Mouse (Mus musculus) lung, embryonic 15.5 days (tissue): Measurements from ENCODE around the gene Trim17. TPM values are rescaled to one million over a fixed set of nuclear protein-coding genes. Genes with fewer than 3 reads are reported as not detected.

Experiments used
- ATAC-seq: fragments of 200-750 bp; cut with Nextera tagmentation; 2 replicates; pipeline ENCODE4 v1.8.0; 2017; ENCODE audit warnings: moderate number of reproducible peaks, borderline replicate concordance; ENCODE audit not compliant: low FRiP score, low TSS enrichment; ENCODE audit errors: extremely low read depth
- H3K27ac ChIP-seq: fragments of 300-500 bp; sonication (generic); 2 replicates; pipeline ENCODE4 v1.5.1; 2015; ENCODE audit warnings: moderate library complexity, mild to moderate bottlenecking, inconsistent platforms
- H3K27me3 ChIP-seq: fragments of 300-500 bp; sonication (generic); 2 replicates; pipeline ENCODE4 v1.6.1; 2015; ENCODE audit warnings: inconsistent platforms
- H3K36me3 ChIP-seq: fragments of 300-500 bp; sonication (generic); 2 replicates; pipeline ENCODE4 v1.6.1; 2015; ENCODE audit warnings: inconsistent platforms
- H3K4me1 ChIP-seq: fragments of 300-500 bp; sonication (generic); 2 replicates; pipeline ENCODE4 v1.6.1; 2015; ENCODE audit warnings: inconsistent platforms
- H3K4me2 ChIP-seq: fragments of 300-500 bp; sonication (generic); 2 replicates; pipeline ENCODE4 v1.6.1; 2015; ENCODE audit warnings: inconsistent platforms, mild to moderate bottlenecking, moderate library complexity
- H3K4me3 ChIP-seq: fragments of 300-500 bp; sonication (generic); 2 replicates; pipeline ENCODE4 v1.5.1; 2015; ENCODE audit warnings: mild to moderate bottlenecking, inconsistent platforms
- H3K9ac ChIP-seq: fragments of 300-500 bp; sonication (generic); 2 replicates; pipeline ENCODE4 v1.6.1; 2015; ENCODE audit warnings: inconsistent platforms
- H3K9me3 ChIP-seq: fragments of 300-500 bp; sonication (generic); 2 replicates; pipeline ENCODE4 v1.6.1; 2016; ENCODE audit warnings: inconsistent platforms
- WGBS: fragments of 180-500 bp; shearing (Covaris S2); methylation state at CpG from one replicate; pipeline ENCODE4 v1.1.7; 2015; 5-methylcytosine and 5-hydroxymethylcytosine counted together
- polyA plus RNA-seq: library from polyadenylated mRNA; unstranded; fragments of >200 nt; fragmentation: Nextera tagmentation; extraction: Ambion mirVana; gene quantifications from 2 replicates; pipeline ENCODE4 v1.2.1, GENCODE M21; 2015

Trim17 gene
- polyA plus RNA-seq, 1 experiment from 2014 or later = 0.39 TPM

GRCm38 (mm10) chr11:58959186-58959825 is 4.8 kb downstream of the Trim17 start:
- ATAC-seq = no peak
- Histone ChIP-seq H3K36me3 (peaks cover 5% of the 10 kb centered on the region; the same call in 1 of the 2 replicates), H3K4me3 (peak overlapping the region; percentile 51), H3K9me3 (peaks cover 2% of the 10 kb centered on the region; the same call in 1 of the 2 replicates), H3K4me2 (peak overlapping the region; percentile 88), H3K27me3 (peaks cover 33% of the 10 kb centered on the region), H3K27ac (no peak overlapping the region), H3K4me1 (peaks cover 24% of the 10 kb centered on the region), H3K9ac (no peak overlapping the region; the same call in 1 of the 2 replicates)
- 33% methylated on average over 15 of the region's 15 CpGs for WGBS

GRCm38 (mm10) chr11:58959921-58960465 is 5.5 kb downstream of the Trim17 start:
- peaks cover 5% of the 10 kb centered on the region; the same call in 1 of the 2 replicates for H3K36me3 ChIP-seq
- WGBS = 3% methylated on average over 40 of the region's 40 CpGs
- H3K27ac ChIP-seq = no peak overlapping the region
- H3K4me1 ChIP-seq = peaks cover 24% of the 10 kb centered on the region
- peaks cover 34% of the 10 kb centered on the region for H3K27me3 ChIP-seq
- H3K4me2 ChIP-seq = peak overlapping the region; percentile 88
- ATAC-seq = peak; percentile 80; the same call in 1 of the 2 replicates
- peaks cover 2% of the 10 kb centered on the region; the same call in 1 of the 2 replicates for H3K9me3 ChIP-seq
- H3K4me3 ChIP-seq = peak overlapping the region; percentile 51
- no peak overlapping the region; the same call in 1 of the 2 replicates for H3K9ac ChIP-seq

GRCm38 (mm10) chr11:58961364-58962177 is 7.1 kb downstream of the Trim17 start:
- no peak for ATAC-seq
- H3K4me3 ChIP-seq = no peak overlapping the region

GRCm38 (mm10) chr11:58963543-58963942 is 9.1 kb downstream of the Trim17 start:
- Histone ChIP-seq H3K4me1 (peaks cover 8% of the 10 kb centered on the region), H3K4me2 (no peak overlapping the region), H3K9me3 (peaks cover 2% of the 10 kb centered on the region; the same call in 1 of the 2 replicates), H3K4me3 (no peak overlapping the region), H3K36me3 (no peaks in the 10 kb centered on the region), H3K9ac (no peak overlapping the region), H3K27me3 (peaks cover 34% of the 10 kb centered on the region), H3K27ac (no peak overlapping the region)
- ATAC-seq = no peak
- WGBS = 34% methylated on average over 17 of the region's 17 CpGs

More at GRCm38 (mm10) chr11:58961364-58962177, 7.1 kb downstream of the Trim17 start:
- Histone ChIP-seq H3K9ac (no peak overlapping the region), H3K27me3 (peaks cover 34% of the 10 kb centered on the region), H3K4me1 (peaks cover 20% of the 10 kb centered on the region), H3K36me3 (peaks cover 5% of the 10 kb centered on the region; the same call in 1 of the 2 replicates), H3K27ac (no peak overlapping the region), H3K4me2 (no peak overlapping the region), H3K9me3 (peaks cover 2% of the 10 kb centered on the region; the same call in 1 of the 2 replicates)
- 55% methylated on average over 50 of the region's 50 CpGs for WGBS

- Histone ChIP-seq H3K27ac (no peak overlapping the region), H3K27me3 (peaks cover 34% of the 10 kb centered on the region), H3K4me1 (peaks cover 10% of the 10 kb centered on the region), H3K9me3 (peaks cover 2% of the 10 kb centered on the region; the same call in 1 of the 2 replicates), H3K4me2 (no peak overlapping the region), H3K36me3 (no peaks in the 10 kb centered on the region), H3K4me3 (no peak overlapping the region), H3K9ac (no peak overlapping the region)
- no peak for ATAC-seq
- 79% methylated on average over 7 of the region's 7 CpGs for WGBS
Observed at GRCm38 (mm10) chr11:58964216-58964615, 9.7 kb downstream of the Trim17 start.

GRCm38 (mm10) chr11:58965001-58965760 is 10.7 kb downstream of the Trim17 start:
- Histone ChIP-seq H3K4me1 (peaks cover 14% of the 10 kb centered on the region), H3K4me2 (no peak overlapping the region), H3K9me3 (peaks cover 2% of the 10 kb centered on the region; the same call in 1 of the 2 replicates), H3K9ac (no peak overlapping the region), H3K36me3 (no peaks in the 10 kb centered on the region; the same call in 1 of the 2 replicates), H3K27ac (no peak overlapping the region), H3K27me3 (peaks cover 34% of the 10 kb centered on the region), H3K4me3 (no peak overlapping the region)
- no peak for ATAC-seq
- 41% methylated on average over 12 of the region's 12 CpGs for WGBS

- H3K27me3 ChIP-seq = peaks cover 20% of the 10 kb centered on the region; the same call in 1 of the 2 replicates
Observed at GRCm38 (mm10) chr11:58967346-58967745, 12.9 kb downstream of the Trim17 start.

GRCm38 (mm10) chr11:58968551-58968950 is 14.1 kb downstream of the Trim17 start:
- Histone ChIP-seq H3K36me3 (no peaks in the 10 kb centered on the region; the same call in 1 of the 2 replicates), H3K4me3 (no peak overlapping the region), H3K4me2 (no peak overlapping the region), H3K4me1 (peaks cover 16% of the 10 kb centered on the region), H3K27me3 (peaks cover 9% of the 10 kb centered on the region; the same call in 1 of the 2 replicates), H3K9ac (no peak overlapping the region), H3K9me3 (no peaks in the 10 kb centered on the region), H3K27ac (no peak overlapping the region)
- no peak for ATAC-seq
- WGBS = 73% methylated on average over 7 of the region's 7 CpGs

More at GRCm38 (mm10) chr11:58967346-58967745, 12.9 kb downstream of the Trim17 start:
- 95% methylated on average over 1 of the region's 1 CpGs for WGBS
- Histone ChIP-seq H3K9me3 (no peaks in the 10 kb centered on the region), H3K9ac (no peak overlapping the region), H3K27ac (no peak overlapping the region), H3K4me3 (no peak overlapping the region), H3K36me3 (no peaks in the 10 kb centered on the region; the same call in 1 of the 2 replicates), H3K4me2 (no peak overlapping the region), H3K4me1 (peaks cover 16% of the 10 kb centered on the region)
- ATAC-seq = no peak

- no peak overlapping the region for H3K9ac ChIP-seq
- WGBS = 59% methylated on average over 8 of the region's 8 CpGs
- H3K27ac ChIP-seq = peak overlapping the region; percentile 32; the same call in 1 of the 2 replicates
- ATAC-seq = no peak
- H3K36me3 ChIP-seq = no peaks in the 10 kb centered on the region; the same call in 1 of the 2 replicates
- H3K27me3 ChIP-seq = 0 out of 2 replicates have a peak, but pooled peaks cover 4% of the 10 kb centered on the region
- peaks cover 16% of the 10 kb centered on the region for H3K4me1 ChIP-seq
- H3K9me3 ChIP-seq = no peaks in the 10 kb centered on the region
- H3K4me2 ChIP-seq = no peak overlapping the region
- no peak overlapping the region for H3K4me3 ChIP-seq
Observed at GRCm38 (mm10) chr11:58969027-58969426, 14.5 kb downstream of the Trim17 start.

GRCm38 (mm10) chr11:58969659-58970058 is 15.2 kb downstream of the Trim17 start:
- no peak overlapping the region for H3K4me3 ChIP-seq
- H3K4me1 ChIP-seq = peaks cover 16% of the 10 kb centered on the region
- H3K4me2 ChIP-seq = no peak overlapping the region
- WGBS = 53% methylated on average over 6 of the region's 6 CpGs
- H3K27ac ChIP-seq = peak overlapping the region; percentile 53
- no peaks in the 10 kb centered on the region for H3K9me3 ChIP-seq
- no peaks in the 10 kb centered on the region for H3K27me3 ChIP-seq
- no peaks in the 10 kb centered on the region; the same call in 1 of the 2 replicates for H3K36me3 ChIP-seq
- H3K9ac ChIP-seq = no peak overlapping the region
- peak; percentile 20; the same call in 1 of the 2 replicates for ATAC-seq
